Mouse (Mus musculus) forebrain, embryonic 11.5 days (tissue): ENCODE results near the gene Fam187b. TPM values are rescaled to one million over a fixed set of nuclear protein-coding genes. Genes with fewer than 3 reads are reported as not detected.

Source experiments
- ATAC-seq: fragments of 200-750 bp; cut with Nextera tagmentation; replicated peaks from 2 replicates; pipeline ENCODE4 v1.8.0; 2017; ENCODE audit warnings: moderate TSS enrichment; ENCODE audit not compliant: low FRiP score
- DNase-seq: peaks from one replicate; pipeline ENCODE4 v3.0.0-alpha.2; 2017; ENCODE audit warnings: low spot score
- H3K27ac ChIP-seq: fragments of 300-500 bp; sonication (generic); 2 replicates; pipeline ENCODE4 v1.5.1; 2014; ENCODE audit warnings: low read depth, low read length
- H3K27me3 ChIP-seq: fragments of 300-500 bp; sonication (generic); 2 replicates; pipeline ENCODE4 v1.6.1; 2014; ENCODE audit warnings: mild to moderate bottlenecking, low read length, mixed read lengths; ENCODE audit not compliant: control insufficient read depth, insufficient read depth
- H3K36me3 ChIP-seq: fragments of 300-500 bp; sonication (generic); 2 replicates; pipeline ENCODE4 v1.6.1; 2014; ENCODE audit warnings: mild to moderate bottlenecking, low read length, moderate library complexity, mixed read lengths; ENCODE audit not compliant: control insufficient read depth, insufficient read depth
- H3K4me1 ChIP-seq: fragments of 300-500 bp; sonication (generic); replicated peaks from 2 replicates; pipeline ENCODE4 v1.6.1; 2014; ENCODE audit warnings: low read length, mixed read lengths; ENCODE audit not compliant: control insufficient read depth, insufficient read depth
- H3K4me2 ChIP-seq: fragments of 300-500 bp; sonication (generic); 2 replicates; pipeline ENCODE4 v1.6.1; 2014; ENCODE audit warnings: low read depth, mild to moderate bottlenecking, low read length, moderate library complexity, mixed read lengths; ENCODE audit not compliant: severe bottlenecking
- H3K4me3 ChIP-seq: fragments of 300-500 bp; sonication (generic); 2 replicates; pipeline ENCODE4 v1.5.1; 2014; ENCODE audit warnings: low read depth, low read length
- H3K9ac ChIP-seq: fragments of 300-500 bp; sonication (generic); 2 replicates; pipeline ENCODE4 v1.6.1; 2014; ENCODE audit warnings: low read length
- H3K9me3 ChIP-seq: fragments of 300-500 bp; sonication (generic); 2 replicates; pipeline ENCODE4 v1.6.1; 2016; ENCODE audit warnings: low read length, mixed read lengths; ENCODE audit not compliant: control insufficient read depth
- WGBS: fragments of 180-500 bp; shearing (Covaris S2); extraction: QIAGEN DNeasy Blood & Tissue Kit; methylation state at CpG from one replicate; pipeline ENCODE4 v1.1.7; 2014; 5-methylcytosine and 5-hydroxymethylcytosine counted together
- polyA plus RNA-seq: library from polyadenylated mRNA; unstranded; fragments of >200 nt; fragmentation: Nextera tagmentation; extraction: Ambion mirVana; gene quantifications from 2 replicates; pipeline ENCODE4 v1.2.1, GENCODE M21; 2014

The Fam187b gene
- polyA plus RNA-seq, 1 experiment from 2014 or later, result 1.3 TPM

DNA sequence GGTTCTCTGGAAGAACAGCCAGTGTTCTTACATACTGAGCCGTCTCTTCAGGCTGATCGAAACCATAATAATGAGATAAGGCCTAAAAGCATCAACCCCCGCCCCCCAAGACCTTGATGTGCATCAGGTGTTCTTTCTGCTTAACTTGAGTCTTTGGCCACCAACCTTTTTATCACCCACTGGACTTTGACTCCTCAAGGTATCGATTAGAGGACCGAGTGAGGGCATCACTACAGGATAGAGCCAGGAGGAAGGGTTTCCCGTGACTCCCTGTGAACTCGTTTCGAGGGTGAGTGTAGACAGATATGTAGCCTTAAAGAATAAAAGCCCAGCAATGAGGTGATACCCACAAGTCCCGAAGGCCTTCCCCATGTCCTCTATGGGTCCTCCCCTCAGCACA is 11.8 kb downstream of the Fam187b start:
- ATAC-seq, result no peak

DNA sequence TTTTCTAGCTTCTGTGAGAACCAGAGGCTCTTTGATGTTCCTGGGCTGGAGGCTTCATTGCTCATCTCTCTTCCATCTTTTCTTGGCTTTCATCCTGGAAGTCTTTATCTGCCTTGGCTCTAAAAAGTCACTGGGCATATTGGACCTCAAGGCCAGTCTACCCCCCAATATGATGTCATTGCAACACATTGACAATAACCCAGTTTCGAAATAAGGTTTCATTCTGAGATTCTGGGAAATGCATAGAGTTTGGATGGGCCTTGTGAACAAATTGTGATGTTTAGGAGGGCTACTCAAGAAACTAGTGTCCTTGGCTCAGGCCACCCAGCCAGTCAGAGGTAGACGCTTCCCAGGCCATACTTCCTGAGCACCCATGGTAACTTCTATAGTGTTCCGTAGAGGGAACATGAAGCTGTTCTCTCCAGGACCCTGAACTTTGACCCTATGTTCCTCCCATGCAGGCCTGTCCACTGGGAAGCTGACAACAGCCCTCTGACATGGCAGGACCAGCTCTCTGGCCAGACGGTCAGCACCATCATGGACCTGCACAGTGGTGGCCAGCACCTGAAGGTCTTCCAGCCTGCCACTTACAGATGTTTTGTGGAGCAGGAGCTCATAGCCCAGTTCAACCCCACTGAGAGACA is 15.1 kb downstream of the Fam187b start:
- ATAC-seq (no peak), DNase-seq (no peak)
- H3K9me3 ChIP-seq, result no peaks in the 10 kb centered on the region
- WGBS, result 85% methylated on average over 4 of the region's 4 CpGs
- no peaks in the 10 kb centered on the region for H3K4me1 ChIP-seq
- no peak overlapping the region for H3K9ac ChIP-seq
- H3K27me3 ChIP-seq, result no peaks in the 10 kb centered on the region
- H3K36me3 ChIP-seq, result no peaks in the 10 kb centered on the region
- no peak overlapping the region for H3K27ac ChIP-seq
- no peak overlapping the region for H3K4me3 ChIP-seq
- H3K4me2 ChIP-seq, result no peak overlapping the region

More for the DNA sequence above, 11.8 kb downstream of the Fam187b start:
- no peak overlapping the region for H3K4me3 ChIP-seq
- H3K4me1 ChIP-seq, result no peaks in the 10 kb centered on the region
- 85% methylated on average over 9 of the region's 9 CpGs for WGBS
- H3K36me3 ChIP-seq, result no peaks in the 10 kb centered on the region
- no peak overlapping the region for H3K27ac ChIP-seq
- no peaks in the 10 kb centered on the region for H3K27me3 ChIP-seq
- no peaks in the 10 kb centered on the region for H3K9me3 ChIP-seq
- no peak overlapping the region for H3K4me2 ChIP-seq
- DNase-seq, result no peak
- no peak overlapping the region for H3K9ac ChIP-seq

DNA sequence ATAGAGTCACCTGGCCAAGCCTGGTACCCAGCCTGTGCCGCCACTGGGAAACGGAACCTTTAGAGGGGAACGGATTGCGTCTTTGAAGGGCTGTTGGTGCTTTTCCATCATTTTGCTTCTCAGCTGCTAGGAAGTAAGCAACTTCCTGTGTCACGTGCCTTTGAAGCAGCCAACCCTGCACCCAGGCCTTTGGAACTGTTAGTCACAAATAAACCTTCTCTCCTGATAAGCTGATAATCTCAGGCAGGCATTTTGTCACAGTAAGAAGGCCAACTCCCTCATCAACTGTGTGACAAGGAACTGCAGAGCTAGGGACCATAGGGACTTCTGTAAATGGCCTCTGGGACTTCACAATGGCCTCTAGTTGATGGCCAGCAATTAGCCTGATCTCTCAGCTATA is 18.6 kb downstream of the Fam187b start:
- no peak overlapping the region for H3K4me3 ChIP-seq
- H3K4me1 ChIP-seq, result no peaks in the 10 kb centered on the region
- H3K36me3 ChIP-seq, result no peaks in the 10 kb centered on the region
- 83% methylated on average over 5 of the region's 5 CpGs for WGBS
- ATAC-seq, result no peak
- H3K9me3 ChIP-seq, result peaks cover 2% of the 10 kb centered on the region; the same call in 1 of the 2 replicates
- DNase-seq, result no peak
- H3K27me3 ChIP-seq, result no peaks in the 10 kb centered on the region
- H3K9ac ChIP-seq, result no peak overlapping the region
- H3K4me2 ChIP-seq, result no peak overlapping the region
- no peak overlapping the region for H3K27ac ChIP-seq

DNA sequence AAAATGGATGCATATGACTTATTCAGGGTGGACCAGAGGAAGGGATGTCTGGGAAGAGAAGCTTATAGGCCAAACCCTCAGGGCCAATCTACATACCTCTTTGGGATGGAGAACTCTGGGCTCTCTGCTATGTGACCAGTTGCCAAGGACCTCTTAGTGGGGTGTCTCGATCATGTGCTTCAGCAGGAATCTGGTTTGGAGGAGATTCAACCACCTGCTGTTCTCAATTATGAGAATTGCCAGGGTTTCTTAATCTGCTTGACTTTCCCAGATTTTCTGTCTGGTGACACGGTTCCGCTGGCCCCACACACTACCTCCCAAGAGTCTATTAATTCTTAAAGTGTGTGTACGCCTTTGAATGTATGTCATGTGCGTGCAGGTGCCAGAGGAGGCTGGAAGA is 20.4 kb downstream of the Fam187b start:
- Histone ChIP-seq H3K4me3 (no peak overlapping the region), H3K9ac (no peak overlapping the region), H3K27ac (no peak overlapping the region), H3K36me3 (no peaks in the 10 kb centered on the region), H3K4me1 (no peaks in the 10 kb centered on the region), H3K4me2 (no peak overlapping the region), H3K27me3 (no peaks in the 10 kb centered on the region), H3K9me3 (peaks cover 2% of the 10 kb centered on the region; the same call in 1 of the 2 replicates)
- WGBS, result 83% methylated on average over 5 of the region's 5 CpGs
- DNase-seq, result no peak
- ATAC-seq, result no peak

DNA sequence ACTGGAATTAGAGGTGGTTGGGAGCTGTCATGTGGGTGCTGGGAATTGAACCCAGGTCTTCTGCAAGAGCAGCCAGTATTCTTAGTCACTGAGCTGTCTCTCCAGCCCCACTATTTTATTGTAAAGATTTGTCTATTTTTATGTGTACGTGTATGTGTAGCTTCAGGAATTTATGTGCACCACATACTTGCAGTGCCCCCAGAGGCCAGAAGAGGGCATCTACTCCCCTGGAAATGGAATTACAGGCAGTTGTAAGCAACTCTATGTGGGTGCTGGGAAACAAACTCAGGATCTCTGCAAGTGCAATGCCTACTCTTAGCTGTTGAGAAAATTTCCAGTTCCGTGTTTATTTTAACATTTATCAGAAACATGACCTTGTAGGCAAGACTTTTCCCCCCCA is 22.9 kb downstream of the Fam187b start:
- ATAC-seq (no peak), DNase-seq (no peak)
- H3K9ac ChIP-seq, result no peak overlapping the region
- no peak overlapping the region for H3K4me3 ChIP-seq
- no peaks in the 10 kb centered on the region for H3K36me3 ChIP-seq
- H3K27ac ChIP-seq, result no peak overlapping the region
- no peaks in the 10 kb centered on the region for H3K4me1 ChIP-seq
- H3K27me3 ChIP-seq, result no peaks in the 10 kb centered on the region
- 89% methylated on average over 2 of the region's 2 CpGs for WGBS
- peaks cover 2% of the 10 kb centered on the region; the same call in 1 of the 2 replicates for H3K9me3 ChIP-seq
- no peak overlapping the region for H3K4me2 ChIP-seq

DNA sequence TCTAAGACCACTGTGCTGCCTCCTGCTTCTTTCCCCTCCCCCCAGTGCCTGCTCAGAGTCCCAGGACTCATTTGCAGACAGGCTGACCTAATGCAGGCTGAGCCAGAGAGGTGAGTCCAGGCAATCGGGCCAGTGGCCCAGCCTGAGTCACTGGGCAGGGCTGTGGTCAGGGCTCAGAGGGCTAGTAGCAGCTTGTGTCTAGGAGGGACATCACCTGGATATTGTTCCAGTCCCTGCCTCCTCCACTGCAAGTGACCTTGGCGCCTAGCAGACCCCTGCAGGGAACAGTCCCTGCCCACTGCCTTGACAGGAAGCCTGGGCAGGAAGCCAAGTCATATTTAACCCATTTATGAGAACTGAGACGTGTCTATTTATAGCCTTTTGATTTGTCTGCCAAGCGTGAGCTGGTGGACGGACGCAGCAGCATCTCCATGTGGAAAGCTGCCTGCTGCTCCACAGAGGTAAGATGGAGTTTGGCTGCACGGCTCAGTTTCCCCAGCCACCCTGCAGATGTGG is 27.0 kb downstream of the Fam187b start:
- Histone ChIP-seq H3K9ac (no peak overlapping the region), H3K4me1 (no peaks in the 10 kb centered on the region), H3K4me2 (no peak overlapping the region), H3K9me3 (peaks cover 2% of the 10 kb centered on the region; the same call in 1 of the 2 replicates), H3K4me3 (no peak overlapping the region), H3K36me3 (no peaks in the 10 kb centered on the region), H3K27me3 (no peaks in the 10 kb centered on the region), H3K27ac (no peak overlapping the region)
- DNase-seq (no peak), ATAC-seq (no peak)
- 61% methylated on average over 7 of the region's 7 CpGs for WGBS

DNA sequence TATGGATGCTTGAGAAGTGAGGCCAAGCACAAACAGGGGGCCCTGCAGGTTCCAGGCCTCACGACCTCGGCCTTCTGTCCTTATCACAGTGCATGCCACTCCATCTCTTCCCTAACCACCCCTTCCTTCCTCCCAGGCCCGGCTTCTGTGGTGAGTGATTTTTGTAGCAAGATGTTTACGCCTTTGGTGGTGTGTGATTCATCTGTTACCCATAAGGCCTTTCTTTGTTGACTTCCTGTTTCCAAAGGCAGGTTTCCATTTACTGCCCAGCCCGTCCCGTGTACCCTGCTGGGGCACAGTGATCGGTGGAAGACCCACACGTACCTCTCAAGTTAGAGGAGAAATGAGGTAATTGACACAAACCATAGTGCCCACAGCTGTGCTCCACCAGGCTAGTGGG is 29.1 kb downstream of the Fam187b start:
- no peak overlapping the region for H3K9ac ChIP-seq
- ATAC-seq (no peak), DNase-seq (no peak)
- no peak overlapping the region for H3K4me2 ChIP-seq
- H3K27me3 ChIP-seq, result no peaks in the 10 kb centered on the region
- H3K27ac ChIP-seq, result no peak overlapping the region
- WGBS, result 86% methylated on average over 8 of the region's 8 CpGs
- no peaks in the 10 kb centered on the region for H3K4me1 ChIP-seq
- no peaks in the 10 kb centered on the region for H3K36me3 ChIP-seq
- no peak overlapping the region for H3K4me3 ChIP-seq
- no peaks in the 10 kb centered on the region for H3K9me3 ChIP-seq

DNA sequence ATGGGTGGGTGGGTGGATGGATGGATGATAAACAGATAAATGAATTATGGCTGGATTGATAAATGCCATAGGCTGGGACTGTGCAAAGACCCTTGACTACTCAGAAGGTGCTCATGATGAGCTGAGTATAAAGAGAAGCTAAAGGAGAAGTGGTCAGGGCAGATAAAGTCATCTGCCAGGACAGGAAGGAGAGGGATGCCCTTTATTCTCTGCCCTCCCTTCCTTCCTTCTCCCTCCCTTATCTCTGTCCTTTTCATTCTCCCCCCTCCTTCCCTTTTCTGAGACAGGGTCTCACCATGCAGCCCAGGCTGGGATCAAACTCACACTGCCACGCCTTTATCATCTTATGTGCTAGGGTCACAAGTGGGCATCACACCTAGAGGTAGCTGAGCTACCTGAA is 34.2 kb downstream of the Fam187b start:
- no peaks in the 10 kb centered on the region for H3K27me3 ChIP-seq
- no peak for ATAC-seq
- H3K4me2 ChIP-seq, result no peak overlapping the region
- H3K27ac ChIP-seq, result no peak overlapping the region
- 83% methylated on average over 1 of the region's 1 CpGs for WGBS
- no peak overlapping the region for H3K4me3 ChIP-seq
- no peak for DNase-seq
- H3K9me3 ChIP-seq, result no peaks in the 10 kb centered on the region
- H3K36me3 ChIP-seq, result no peaks in the 10 kb centered on the region
- H3K9ac ChIP-seq, result no peak overlapping the region
- no peaks in the 10 kb centered on the region for H3K4me1 ChIP-seq

DNA sequence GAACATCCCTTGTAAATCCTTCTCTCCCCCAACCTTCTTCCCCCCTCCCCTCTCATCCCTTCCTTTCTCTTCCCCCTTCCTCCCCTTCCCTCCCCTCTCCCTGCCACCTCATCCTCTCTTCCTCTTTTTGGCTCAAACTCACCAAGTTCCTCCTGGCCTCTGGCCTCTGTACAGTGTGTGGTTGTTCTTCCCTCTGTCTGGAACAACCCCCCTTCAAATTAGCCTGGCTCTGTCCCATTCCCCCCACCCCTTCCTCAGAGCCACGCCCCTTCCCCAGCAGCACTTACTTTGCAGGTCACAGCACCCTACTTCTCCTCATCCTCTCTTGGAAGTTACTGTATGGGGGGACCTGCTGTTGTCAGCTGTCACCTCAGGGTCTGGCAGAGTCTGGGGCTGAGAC is 34.6 kb downstream of the Fam187b start:
- ATAC-seq, result no peak
- H3K4me1 ChIP-seq, result no peaks in the 10 kb centered on the region
- H3K36me3 ChIP-seq, result no peaks in the 10 kb centered on the region
- no peak for DNase-seq
- 69% methylated on average over 1 of the region's 1 CpGs for WGBS
- no peak overlapping the region for H3K4me2 ChIP-seq
- no peak overlapping the region for H3K27ac ChIP-seq
- no peaks in the 10 kb centered on the region for H3K9me3 ChIP-seq
- H3K9ac ChIP-seq, result no peak overlapping the region
- no peak overlapping the region for H3K4me3 ChIP-seq
- H3K27me3 ChIP-seq, result no peaks in the 10 kb centered on the region
